Mouse (Mus musculus) megakaryocyte, embryonic 14.5 days (primary cell): ENCODE measurements around the gene Ccdc81. TPM values are rescaled to one million over a fixed set of nuclear protein-coding genes. Genes with fewer than 3 reads are reported as not detected.

Source experiments
- H3K27me3 ChIP-seq: replicated peaks from 2 replicates; pipeline ENCODE3; 2012; ENCODE audit warnings: inconsistent platforms
- H3K36me3 ChIP-seq: replicated peaks from 2 replicates; pipeline ENCODE3; 2012; ENCODE audit warnings: low read length, inconsistent platforms, mixed read lengths
- H3K4me1 ChIP-seq: 2 replicates; pipeline ENCODE4 v1.6.1; 2012; ENCODE audit warnings: inconsistent platforms
- H3K4me3 ChIP-seq: replicated peaks from 2 replicates; pipeline ENCODE3; 2012; ENCODE audit warnings: moderate library complexity, mild to moderate bottlenecking, inconsistent platforms
- H3K9me3 ChIP-seq: 2 replicates; pipeline ENCODE4 v1.6.1; 2012; ENCODE audit warnings: inconsistent platforms
- FLI1 ChIP-seq: IDR thresholded peaks from 2 replicates; pipeline ENCODE4 v1.6.1; 2012; ENCODE audit warnings: low read length, inconsistent platforms, mixed read lengths
- GATA1 ChIP-seq: IDR thresholded peaks from 3 replicates; pipeline ENCODE4 v1.6.1; 2012; ENCODE audit warnings: mixed read lengths, low read length, inconsistent platforms, borderline replicate concordance
- polyA plus RNA-seq: library from polyadenylated mRNA; stranded (reverse); fragments of >175 nt; gene quantifications from 2 replicates; pipeline ENCODE4 v1.2.3, GENCODE M21; 2012; ENCODE audit warnings: low replicate concordance; ENCODE audit not compliant: insufficient read depth

The Ccdc81 gene
- not detected in 2 replicates for polyA plus RNA-seq

DNA sequence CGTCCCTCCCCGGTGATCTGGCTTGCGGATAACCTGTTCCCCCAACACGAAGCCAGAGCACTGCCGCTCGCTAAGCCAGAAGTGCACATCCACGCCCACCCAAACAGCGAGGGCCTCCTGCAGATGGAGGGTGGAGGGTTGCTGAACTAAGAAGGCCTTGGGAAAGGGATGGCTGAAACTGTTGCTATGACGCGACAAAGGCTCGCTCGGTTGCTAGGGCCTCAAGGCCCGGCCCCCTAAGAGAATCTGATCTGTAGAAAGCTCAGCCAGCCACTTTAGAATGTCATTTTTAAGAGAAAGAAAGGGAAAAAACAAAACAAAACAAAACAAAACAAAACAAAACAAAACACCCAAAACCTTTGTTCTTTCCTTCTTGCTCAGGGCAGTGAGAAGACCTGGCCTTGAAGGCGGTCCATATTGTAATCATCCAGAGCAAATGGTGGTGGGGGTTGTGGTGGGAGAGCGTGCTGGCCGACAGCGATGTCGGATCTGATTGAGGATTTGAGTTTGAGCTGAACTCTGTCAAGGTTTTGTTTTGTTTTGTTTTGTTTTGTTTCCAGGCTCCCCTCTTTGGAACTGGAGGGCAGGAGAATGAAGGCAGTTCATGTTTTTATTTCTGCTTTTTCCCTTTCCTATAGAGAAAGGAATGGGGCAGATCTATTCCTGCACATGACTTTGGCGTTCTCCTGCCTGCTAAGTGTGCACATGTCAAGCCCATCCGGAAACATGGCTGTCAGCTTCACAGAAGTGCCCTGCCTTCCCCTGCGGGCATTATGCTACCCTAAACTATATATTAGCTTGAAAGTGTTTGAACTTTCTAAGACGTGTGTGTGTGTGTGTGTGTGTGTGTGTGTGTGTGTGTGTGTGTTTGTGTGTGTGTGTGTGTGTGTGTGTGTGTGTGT, at the start of gene Ccdc81:
Gene Ccdc81 (minus strand): TSS at position 188 of the 902 bp plus-strand sequence.
- TF ChIP-seq GATA1 (no peak), FLI1 (no peak)
- H3K4me1 ChIP-seq = peaks cover 15% of the 10 kb centered on the region
- H3K27me3 ChIP-seq = peaks cover 2% of the 10 kb centered on the region

GRCm38 (mm10) chr7:89949403-89949802, 46.0 kb upstream of the Ccdc81 start:
- H3K27me3 ChIP-seq = no peaks in the 10 kb centered on the region
- H3K9me3 ChIP-seq = no peaks in the 10 kb centered on the region
- TF ChIP-seq GATA1 (no peak), FLI1 (no peak)
- H3K4me1 ChIP-seq = no peaks in the 10 kb centered on the region
- no peak overlapping the region for H3K4me3 ChIP-seq
- H3K36me3 ChIP-seq = peaks cover 14% of the 10 kb centered on the region

More for the DNA sequence above, at the start of gene Ccdc81:
- Histone ChIP-seq H3K9me3 (no peaks in the 10 kb centered on the region), H3K36me3 (no peaks in the 10 kb centered on the region), H3K4me3 (peak within 1 kb of the TSS; percentile 48)

GRCm38 (mm10) chr7:89948026-89948425, 44.6 kb upstream of the Ccdc81 start:
- TF ChIP-seq FLI1 (no peak), GATA1 (no peak)
- H3K9me3 ChIP-seq = no peaks in the 10 kb centered on the region
- H3K4me1 ChIP-seq = no peaks in the 10 kb centered on the region

DNA sequence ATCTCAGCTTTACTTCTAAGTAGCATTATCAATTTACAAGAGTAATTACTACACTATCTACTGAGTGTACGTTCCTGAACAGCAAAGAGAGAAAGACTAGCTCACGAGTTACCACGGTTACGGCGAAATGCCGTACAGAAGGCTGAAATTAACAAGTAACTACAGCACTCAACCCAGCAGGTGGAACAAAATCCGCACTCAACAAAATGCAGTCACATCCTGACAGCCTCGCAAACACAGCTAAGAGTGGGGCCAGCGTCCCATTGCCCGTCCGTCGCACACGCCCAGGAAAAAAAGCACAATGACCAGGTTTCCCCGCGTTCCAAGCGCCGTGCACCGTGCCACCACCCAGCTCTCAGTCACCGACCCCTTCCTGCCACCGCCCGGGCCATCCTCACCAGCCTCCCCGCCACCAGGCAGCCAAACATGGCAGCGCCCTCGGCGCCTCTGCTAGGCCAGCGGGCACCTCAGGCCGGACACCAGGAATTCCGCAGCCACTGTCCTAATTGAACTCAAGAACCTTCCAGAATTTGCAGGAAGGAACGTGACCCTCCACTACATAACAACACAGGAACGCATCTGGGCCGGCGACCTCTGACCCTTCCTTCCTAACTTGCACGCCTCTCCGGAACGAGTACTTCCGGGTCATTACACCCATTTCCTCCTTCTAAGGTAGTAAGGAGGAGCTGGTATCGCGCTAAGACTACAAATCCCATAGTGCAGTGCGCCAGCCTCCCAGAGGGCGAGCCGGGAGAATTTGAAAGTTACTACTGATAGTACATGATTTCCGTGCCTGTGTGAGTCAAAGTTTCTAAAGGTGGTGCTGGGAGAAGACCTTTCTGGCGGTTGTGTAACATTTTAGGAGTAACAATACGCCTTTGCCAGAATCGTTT, 37.4 kb upstream of the Ccdc81 start, which contains the start of gene Hikeshi:
Gene Hikeshi (minus strand): TSS at position 634 of the 893 bp plus-strand sequence.
- Histone ChIP-seq H3K9me3 (no peaks in the 10 kb centered on the region), H3K36me3 (no peaks in the 10 kb centered on the region), H3K27me3 (no peaks in the 10 kb centered on the region), H3K4me1 (peaks cover 18% of the 10 kb centered on the region), H3K4me3 (peak within 1 kb of the TSS; percentile 98)
- TF ChIP-seq GATA1 (no peak), FLI1 (peak; percentile 77; the same call in 1 of the 2 replicates)

More at GRCm38 (mm10) chr7:89948026-89948425, 44.6 kb upstream of the Ccdc81 start:
- H3K4me3 ChIP-seq = no peak overlapping the region
- H3K27me3 ChIP-seq = no peaks in the 10 kb centered on the region
- H3K36me3 ChIP-seq = peaks cover under 1% of the 10 kb centered on the region

- peak overlapping the region; percentile 98 for H3K4me3 ChIP-seq
- H3K27me3 ChIP-seq = no peaks in the 10 kb centered on the region
- no peaks in the 10 kb centered on the region for H3K9me3 ChIP-seq
- TF ChIP-seq GATA1 = no peak
- TF ChIP-seq FLI1 = no peak
- H3K4me1 ChIP-seq = peaks cover 18% of the 10 kb centered on the region
- peaks cover 4% of the 10 kb centered on the region for H3K36me3 ChIP-seq
These were observed 36.3 kb upstream of the Ccdc81 start for GRCm38 (mm10) chr7:89939497-89940353.

DNA sequence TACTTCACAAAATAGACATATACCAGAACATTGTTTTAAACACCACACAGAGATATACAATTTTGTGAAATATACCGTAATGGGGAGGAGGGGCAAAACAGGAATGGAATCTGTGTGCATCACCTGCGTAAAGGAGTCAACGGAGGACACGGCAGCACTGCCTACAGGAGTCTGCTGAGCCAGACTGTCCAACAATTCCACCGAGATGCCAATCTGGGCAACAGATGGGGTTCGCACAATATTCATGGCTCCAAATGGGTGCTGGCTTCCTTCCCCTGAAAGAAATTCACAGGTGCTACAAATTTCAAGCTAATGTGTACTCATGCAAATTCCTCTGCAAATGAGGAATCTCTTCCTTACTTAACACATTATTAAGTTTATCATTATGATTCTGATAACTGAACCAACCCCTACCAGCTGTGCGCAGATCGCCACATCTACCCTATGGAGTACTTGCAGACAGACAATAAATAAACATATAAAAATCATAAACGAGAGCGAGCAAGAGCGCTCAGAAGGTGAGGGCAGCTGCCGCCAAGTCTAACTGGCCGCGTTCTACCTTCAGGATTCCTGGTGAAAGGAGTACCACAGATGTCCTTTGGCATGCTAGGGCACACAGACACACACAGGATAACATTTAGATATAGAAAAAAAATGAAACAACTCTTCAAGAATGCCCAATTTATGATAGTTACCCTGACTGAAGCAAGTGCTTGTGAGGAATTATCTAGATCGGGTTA, 20.2 kb upstream of the Ccdc81 start:
- no peaks in the 10 kb centered on the region for H3K4me1 ChIP-seq
- H3K27me3 ChIP-seq = no peaks in the 10 kb centered on the region
- no peak overlapping the region for H3K4me3 ChIP-seq
- no peaks in the 10 kb centered on the region for H3K9me3 ChIP-seq
- peaks cover 62% of the 10 kb centered on the region for H3K36me3 ChIP-seq
- no peak for TF ChIP-seq GATA1
- no peak for TF ChIP-seq FLI1

DNA sequence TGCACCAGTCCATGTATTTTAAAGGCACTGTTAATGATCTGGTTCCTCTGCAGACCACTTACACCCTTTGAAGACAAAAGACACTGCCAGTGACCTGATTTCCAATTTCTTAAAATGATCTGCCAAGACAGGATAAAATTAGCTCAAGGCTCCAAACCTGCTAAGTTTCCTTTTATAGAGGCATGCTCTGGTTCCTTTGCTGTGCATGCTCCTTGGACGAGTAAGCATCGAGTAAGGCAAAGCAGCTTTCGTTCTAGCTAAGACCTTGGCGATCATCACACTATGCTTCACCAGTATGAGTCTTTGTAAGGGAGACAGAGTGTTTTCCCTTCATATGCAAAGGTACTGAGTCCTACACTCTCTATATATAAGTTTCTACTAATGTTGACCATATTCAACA, 14.3 kb upstream of the Ccdc81 start:
- TF ChIP-seq FLI1 = no peak
- TF ChIP-seq GATA1 = no peak
- Histone ChIP-seq H3K4me1 (peaks cover 4% of the 10 kb centered on the region; the same call in 1 of the 2 replicates), H3K27me3 (no peaks in the 10 kb centered on the region), H3K4me3 (no peak overlapping the region), H3K9me3 (no peaks in the 10 kb centered on the region), H3K36me3 (peaks cover 56% of the 10 kb centered on the region)

- Histone ChIP-seq H3K4me3 (no peak overlapping the region), H3K36me3 (peaks cover 52% of the 10 kb centered on the region), H3K4me1 (peaks cover 4% of the 10 kb centered on the region; the same call in 1 of the 2 replicates), H3K27me3 (no peaks in the 10 kb centered on the region), H3K9me3 (no peaks in the 10 kb centered on the region)
- TF ChIP-seq FLI1 = no peak
- TF ChIP-seq GATA1 = no peak
These were observed 13.3 kb upstream of the Ccdc81 start for GRCm38 (mm10) chr7:89916711-89917110.
